In genomic region chr10:70814354-70815131, GRCm38 (mm10) we compare ENCODE assay signal across 9 mouse cellular contexts.
A peak's percentile ranks its signal among the peaks of the same experiment; 100 is the strongest.
DNase-seq lines count a peak whose midpoint lies in the region; ATAC-seq and TF ChIP-seq lines count a peak whose summit lies in the region.
"Had no signal": no experiment of that assay in that cellular context is flagged by ENCODE, and none has a peak within 500 bp of the region (broad histone marks: within the 10 kb centered on the region; RNA-seq: fewer than 3 reads in every experiment).

No protein-coding gene starts in this region.

- 56% methylated on average over 15 of the region's 15 CpGs for WGBS in lung, postnatal 0 days
- WGBS in lung, adult 2 months = 56% methylated on average over 15 of the region's 15 CpGs

- no peaks in the 10 kb centered on the region for H3K4me1 ChIP-seq in lung, postnatal 0 days (ENCODE audit: insufficient read depth, low read depth, low read length)
- no peaks in the 10 kb centered on the region for H3K4me1 ChIP-seq in lung, adult 2 months (ENCODE audit: control insufficient read depth, insufficient read depth, low read length)

- no peak for TF ChIP-seq POLR2A in lung, adult 2 months (IDR thresholded peaks at IDR 0.05; ENCODE audit: borderline replicate concordance, extremely low read depth, low read depth, low read length)

- ATAC-seq in lung, postnatal 0 days = no peak
- no peak for ATAC-seq in activated CD4-positive, CD25-positive, alpha-beta regulatory T cell, adult 4 months
- ATAC-seq in inflammation-experienced regulatory T-cells, adult 6 months = no peak

- no peaks in the 10 kb centered on the region for H3K36me3 ChIP-seq in lung, postnatal 0 days (ENCODE audit: insufficient read depth, low read length)

- peak; percentile 13 for DNase-seq in adrenal gland, postnatal 14 days
- DNase-seq in adrenal gland, postnatal 4 days (ENCODE audit: low spot score in 2 of 2) = no peak
- DNase-seq in lung, postnatal 0 days (ENCODE audit: low spot score) = peak; percentile 41
- DNase-seq in lung, adult 2 months = no peak
- peak; percentile 25 to 82 for DNase-seq in frontal cortex, adult 2 months (ENCODE audit: extremely low spot score in 1 of 2, low spot score in 1 of 2)
- DNase-seq in layer of hippocampus, adult 9-11 months = peak; percentile 52

- no peak for TF ChIP-seq EP300 in lung, postnatal 0 days (IDR thresholded peaks at IDR 0.05)

- H3K9ac ChIP-seq in lung, postnatal 0 days (replicated peaks; ENCODE audit: low read depth) = no peak overlapping the region

- no peaks in the 10 kb centered on the region for H3K9me3 ChIP-seq in lung, postnatal 0 days (ENCODE audit: low read length)

- H3K4me2 ChIP-seq in lung, postnatal 0 days (replicated peaks; ENCODE audit: low read depth, low read length) = no peak overlapping the region

- TF ChIP-seq CTCF in lung, postnatal 0 days (IDR thresholded peaks at IDR 0.05) = peak; percentile 56
- TF ChIP-seq CTCF in lung, adult 2 months (IDR thresholded peaks at IDR 0.05; ENCODE audit: insufficient read depth, low read length) = no peak

- no peak overlapping the region for H3K27ac ChIP-seq in lung, postnatal 0 days (ENCODE audit: low read length)

- no peak overlapping the region for H3K4me3 ChIP-seq in lung, postnatal 0 days (ENCODE audit: low read depth, low read length)
- no peak overlapping the region for H3K4me3 ChIP-seq in lung, adult 2 months (replicated peaks; ENCODE audit: extremely low read depth, low read depth, low read length)
- H3K4me3 ChIP-seq: myocyte had no signal

- no peaks in the 10 kb centered on the region for H3K27me3 ChIP-seq in lung, postnatal 0 days (replicated peaks; ENCODE audit: insufficient read depth, low read length)

Comparison
In these comparisons a context has a peak if more than half of its experiments do, and no peak if none do; other contexts are left out.
1. DNase-seq: peak in adrenal gland, postnatal 14 days (single experiment), lung, postnatal 0 days (single experiment), frontal cortex, adult 2 months (2 of 2) and layer of hippocampus, adult 9-11 months (single experiment); none in adrenal gland, postnatal 4 days (0 of 2) and lung, adult 2 months (single experiment).